8 mouse cellular contexts compared by ENCODE assay signal in genomic region chr14:60414691-60415090, GRCm38 (mm10). TPM values are rescaled to one million over a fixed set of nuclear protein-coding genes. Genes with fewer than 3 reads are reported as not detected.
A peak's percentile ranks its signal among the peaks of the same experiment; 100 is the strongest.
DNase-seq lines count a peak whose midpoint lies in the region.

No protein-coding gene starts in this region.

- intact Hi-C loops in gastrocnemius, postnatal 14 days (cut with DNase I; ENCODE audit: low total_unique reads) = no loop called here

- DNase-seq in gastrocnemius, postnatal 14 days = peak; percentile 10
- no peak for DNase-seq in gastrocnemius, postnatal 10 days
- DNase-seq in cerebellum, adult 8-10 months = peak; percentile 68
- DNase-seq in layer of hippocampus, adult 11-12 months (ENCODE audit: low spot score) = peak; percentile 83
- peak; percentile 43 for DNase-seq in lung, postnatal 14 days
- no peak for DNase-seq in urinary bladder, adult 2 months (ENCODE audit: low spot score)
- DNase-seq in kidney, adult 9 months = no peak
- DNase-seq in kidney, postnatal 25 days = no peak

RNA-seq across cellular contexts. Expression of gene Amer2, which starts 41.6 kb away (rescaled TPM):
- under 1 TPM; 0.11 to 0.16 TPM for total RNA-seq in gastrocnemius, postnatal 14 days (2021)
- total RNA-seq in gastrocnemius, postnatal 10 days (2021) = under 1 TPM; 0.21 to 0.25 TPM
- 0.15 and 0.18 TPM in 2 replicates for polyA plus RNA-seq in urinary bladder, adult 2 months (2012; rRNA removed)

Comparison
In these comparisons a context has a peak if more than half of its experiments do, and no peak if none do; other contexts are left out.
1. DNase-seq: peak in gastrocnemius, postnatal 14 days (single experiment), cerebellum, adult 8-10 months (single experiment), layer of hippocampus, adult 11-12 months (single experiment) and lung, postnatal 14 days (single experiment); none in gastrocnemius, postnatal 10 days (single experiment), urinary bladder, adult 2 months (single experiment), kidney, adult 9 months (single experiment) and kidney, postnatal 25 days (0 of 2).